In the genomic region with DNA sequence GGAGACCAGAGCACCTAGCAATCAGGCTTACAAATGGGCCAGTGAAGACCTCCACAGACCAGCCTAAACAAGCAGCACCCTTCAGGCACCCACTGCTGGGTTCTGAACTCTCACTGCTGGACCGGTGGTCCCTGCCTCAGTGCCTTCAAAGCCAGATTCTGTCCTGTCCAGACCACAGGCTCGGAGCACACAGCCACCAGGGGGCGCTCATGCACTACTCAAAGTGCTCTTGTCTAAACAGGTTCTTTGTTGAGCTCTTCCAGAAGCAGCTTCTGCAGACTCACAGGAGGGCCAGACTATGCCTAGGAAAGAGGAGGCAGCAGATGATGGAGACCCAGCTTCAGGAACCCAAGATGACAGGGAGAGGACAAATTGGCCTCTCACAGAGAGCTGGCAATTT, we compare ENCODE assay signal across 9 mouse cellular contexts. TPM values are rescaled to one million over a fixed set of nuclear protein-coding genes. Genes with fewer than 3 reads are reported as not detected.
A peak's percentile ranks its signal among the peaks of the same experiment; 100 is the strongest.
DNase-seq lines count a peak whose midpoint lies in the region; ATAC-seq and TF ChIP-seq lines count a peak whose summit lies in the region.
"Had no signal": no experiment of that assay in that cellular context is flagged by ENCODE, and none has a peak within 500 bp of the region (broad histone marks: within the 10 kb centered on the region; RNA-seq: fewer than 3 reads in every experiment).

No protein-coding gene starts in this region.

- peaks cover 22% of the 10 kb centered on the region for H3K4me1 ChIP-seq in heart, embryonic 15.5 days (replicated peaks)
- H3K4me1 ChIP-seq in liver, embryonic 15.5 days (replicated peaks) = peaks cover 36% of the 10 kb centered on the region
- no peaks in the 10 kb centered on the region for H3K4me1 ChIP-seq in neural tube, embryonic 14.5 days (ENCODE audit: control insufficient read depth, insufficient read depth, low read length)
- no peaks in the 10 kb centered on the region for H3K4me1 ChIP-seq in testis, adult 2 months (ENCODE audit: control insufficient read depth, insufficient read depth, low read length)

- peak; percentile 92 for DNase-seq in CD4-positive, CD25-positive, alpha-beta regulatory T cell, adult 2 months (ENCODE audit: low read depth, low spot score)
- DNase-seq in brain, embryonic 18.5 days (ENCODE audit: low read depth, low spot score) = peak; percentile 54
- peak; percentile 48 for DNase-seq in fibroblast of lung, adult 2 months (ENCODE audit: low read depth)
- DNase-seq in kidney, postnatal 36 days = peak; percentile 77 to 95

- H3K27ac ChIP-seq in heart, embryonic 15.5 days = no peak overlapping the region
- no peak overlapping the region for H3K27ac ChIP-seq in liver, embryonic 15.5 days (replicated peaks)
- no peak overlapping the region for H3K27ac ChIP-seq in neural tube, embryonic 14.5 days (ENCODE audit: low read depth, low read length)
- H3K27ac ChIP-seq in testis, adult 2 months (ENCODE audit: control insufficient read depth, insufficient read depth, low read depth, low read length) = no peak overlapping the region

- no peak for TF ChIP-seq POLR2A in testis, adult 2 months (IDR thresholded peaks at IDR 0.05; ENCODE audit: control insufficient read depth, low read depth, low read length)

- no peak overlapping the region for H3K4me2 ChIP-seq in heart, embryonic 15.5 days
- H3K4me2 ChIP-seq in liver, embryonic 15.5 days = no peak overlapping the region
- H3K4me2 ChIP-seq in neural tube, embryonic 14.5 days (ENCODE audit: low read depth, low read length) = no peak overlapping the region

- H3K36me3 ChIP-seq in heart, embryonic 15.5 days = no peaks in the 10 kb centered on the region
- H3K36me3 ChIP-seq in liver, embryonic 15.5 days (replicated peaks) = no peaks in the 10 kb centered on the region
- no peaks in the 10 kb centered on the region for H3K36me3 ChIP-seq in neural tube, embryonic 14.5 days (ENCODE audit: control insufficient read depth, insufficient read depth, low read length)
- H3K36me3 ChIP-seq in testis, adult 2 months (ENCODE audit: control insufficient read depth, insufficient read depth, low read length) = no peaks in the 10 kb centered on the region

- 1% methylated on average over 3 of the region's 3 CpGs for WGBS in heart, embryonic 15.5 days
- WGBS in liver, embryonic 15.5 days (ENCODE audit: insufficient replicate concordance) = under 1% methylated on average over 3 of the region's 3 CpGs
- WGBS in neural tube, embryonic 14.5 days = 2% methylated on average over 3 of the region's 3 CpGs

- H3K27me3 ChIP-seq in heart, embryonic 15.5 days = no peaks in the 10 kb centered on the region
- peaks cover 3% of the 10 kb centered on the region; the same call in 1 of the 2 replicates for H3K27me3 ChIP-seq in liver, embryonic 15.5 days
- H3K27me3 ChIP-seq in neural tube, embryonic 14.5 days (ENCODE audit: control insufficient read depth, insufficient read depth, low read length) = no peaks in the 10 kb centered on the region
- no peaks in the 10 kb centered on the region for H3K27me3 ChIP-seq in testis, adult 2 months (ENCODE audit: control insufficient read depth, insufficient read depth, low read length)

- ATAC-seq in heart, embryonic 15.5 days (replicated peaks; ENCODE audit: insufficient number of reproducible peaks, insufficient read depth, low FRiP score, low read depth) = no peak; the same call in 1 of the 2 replicates
- ATAC-seq in liver, embryonic 15.5 days (ENCODE audit: insufficient read depth) = peak; percentile 32
- peak; percentile 81 for ATAC-seq in neural tube, embryonic 14.5 days (ENCODE audit: low read depth)

- H3K4me3 ChIP-seq in heart, embryonic 15.5 days = no peak overlapping the region
- no peak overlapping the region for H3K4me3 ChIP-seq in liver, embryonic 15.5 days (replicated peaks)
- no peak overlapping the region for H3K4me3 ChIP-seq in neural tube, embryonic 14.5 days (ENCODE audit: low read depth, low read length)
- H3K4me3 ChIP-seq in testis, adult 2 months (ENCODE audit: control insufficient read depth, low read depth, low read length) = no peak overlapping the region
- H3K4me3 ChIP-seq: erythroblast, embryonic 14.5 days had no signal

- no peaks in the 10 kb centered on the region for H3K9me3 ChIP-seq in heart, embryonic 15.5 days (replicated peaks)
- no peaks in the 10 kb centered on the region for H3K9me3 ChIP-seq in liver, embryonic 15.5 days (replicated peaks)
- H3K9me3 ChIP-seq in neural tube, embryonic 14.5 days (ENCODE audit: control insufficient read depth, low read length) = no peaks in the 10 kb centered on the region

- H3K9ac ChIP-seq in heart, embryonic 15.5 days = 0 out of 2 replicates have a peak overlapping the region, but pooled peaks have one; percentile 3
- no peak overlapping the region for H3K9ac ChIP-seq in liver, embryonic 15.5 days
- no peak overlapping the region for H3K9ac ChIP-seq in neural tube, embryonic 14.5 days (replicated peaks; ENCODE audit: low read depth, low read length)

- peak; percentile 91 for TF ChIP-seq CTCF in testis, adult 2 months (IDR thresholded peaks at IDR 0.05; ENCODE audit: control insufficient read depth, insufficient read depth, insufficient replicate concordance, low read depth, low read length)

RNA-seq across cellular contexts. Expression of a gene that starts 30.9 kb away (rescaled TPM):
- not detected in 2 replicates for polyA plus RNA-seq in heart, embryonic 15.5 days (2015; fragmentation: Nextera tagmentation; extraction: Ambion mirVana)
- polyA plus RNA-seq in liver, embryonic 15.5 days (2015; fragmentation: Nextera tagmentation; extraction: Ambion mirVana) = not detected in 2 replicates
- polyA plus RNA-seq in neural tube, embryonic 14.5 days (2014; fragmentation: Nextera tagmentation; extraction: Ambion mirVana) = not detected in 2 replicates
- polyA plus RNA-seq in testis, adult 2 months (2012; rRNA removed) = not detected in 2 replicates
- polyA plus RNA-seq: erythroblast, embryonic 14.5 days had no signal

RNA-seq across cellular contexts. Expression of a gene that starts 37.3 kb away (rescaled TPM):
- polyA plus RNA-seq in heart, embryonic 15.5 days (2015; fragmentation: Nextera tagmentation; extraction: Ambion mirVana) = not detected in 2 replicates
- polyA plus RNA-seq in liver, embryonic 15.5 days (2015; fragmentation: Nextera tagmentation; extraction: Ambion mirVana) = not detected in 2 replicates
- polyA plus RNA-seq in neural tube, embryonic 14.5 days (2014; fragmentation: Nextera tagmentation; extraction: Ambion mirVana) = not detected in 2 replicates
- not detected in 2 replicates for polyA plus RNA-seq in testis, adult 2 months (2012; rRNA removed)
- polyA plus RNA-seq: erythroblast, embryonic 14.5 days had no signal

RNA-seq across cellular contexts. Expression of a gene that starts 39.3 kb away (rescaled TPM):
- 4.7 and 5.5 TPM in 2 replicates for polyA plus RNA-seq in heart, embryonic 15.5 days (2015; fragmentation: Nextera tagmentation; extraction: Ambion mirVana)
- 1.9 and 2.1 TPM in 2 replicates for polyA plus RNA-seq in liver, embryonic 15.5 days (2015; fragmentation: Nextera tagmentation; extraction: Ambion mirVana)
- polyA plus RNA-seq in neural tube, embryonic 14.5 days (2014; fragmentation: Nextera tagmentation; extraction: Ambion mirVana) = 6.0 and 11.2 TPM in 2 replicates
- 0.20 TPM in 1 of 2 replicates, not detected in the other for polyA plus RNA-seq in testis, adult 2 months (2012; rRNA removed)

RNA-seq across cellular contexts. Expression of a gene that starts 48.2 kb away (rescaled TPM):
- polyA plus RNA-seq in heart, embryonic 15.5 days (2015; fragmentation: Nextera tagmentation; extraction: Ambion mirVana) = 1.2 TPM in 1 of 2 replicates, not detected in the other
- polyA plus RNA-seq in liver, embryonic 15.5 days (2015; fragmentation: Nextera tagmentation; extraction: Ambion mirVana) = 0.54 and 0.78 TPM in 2 replicates
- polyA plus RNA-seq in neural tube, embryonic 14.5 days (2014; fragmentation: Nextera tagmentation; extraction: Ambion mirVana) = 2.9 TPM in 1 of 2 replicates, not detected in the other
- not detected in 2 replicates for polyA plus RNA-seq in testis, adult 2 months (2012; rRNA removed)

RNA-seq across cellular contexts. Expression of a gene that starts 53.6 kb away (rescaled TPM):
- polyA plus RNA-seq in heart, embryonic 15.5 days (2015; fragmentation: Nextera tagmentation; extraction: Ambion mirVana) = 389 and 487 TPM in 2 replicates
- 377 and 446 TPM in 2 replicates for polyA plus RNA-seq in liver, embryonic 15.5 days (2015; fragmentation: Nextera tagmentation; extraction: Ambion mirVana)
- 250 and 288 TPM in 2 replicates for polyA plus RNA-seq in neural tube, embryonic 14.5 days (2014; fragmentation: Nextera tagmentation; extraction: Ambion mirVana)
- polyA plus RNA-seq in testis, adult 2 months (2012; rRNA removed) = 75.7 and 78.7 TPM in 2 replicates
